Mouse (Mus musculus): ENCODE results near the gene Agap1. TPM values are rescaled to one million over a fixed set of nuclear protein-coding genes. Genes with fewer than 3 reads are reported as not detected.

Agap1 gene
- polyA plus RNA-seq, 1 experiment from 2014 or later, result 7.2 TPM

GRCm38 (mm10) chr1:89932021-89932423, 477.4 kb downstream of the Agap1 start:
- no peak overlapping the region for H3K4me3 ChIP-seq
- H3K27ac ChIP-seq, result no peak overlapping the region
- 5% methylated on average over 19 of the region's 19 CpGs for WGBS
- no peak for ATAC-seq (replicated peaks; ENCODE audit: insufficient number of reproducible peaks, insufficient read depth, low FRiP score, low read depth)
- no peaks in the 10 kb centered on the region for H3K9me3 ChIP-seq (replicated peaks)
- peaks cover 98% of the 10 kb centered on the region for H3K27me3 ChIP-seq
- no peak overlapping the region for H3K4me2 ChIP-seq
- H3K9ac ChIP-seq, result no peak overlapping the region
- no peaks in the 10 kb centered on the region for H3K36me3 ChIP-seq
- H3K4me1 ChIP-seq (replicated peaks), result peaks cover 44% of the 10 kb centered on the region

GRCm38 (mm10) chr1:89932616-89933015, 478.0 kb downstream of the Agap1 start:
- Histone ChIP-seq H3K36me3 (no peaks in the 10 kb centered on the region), H3K27me3 (peaks cover 98% of the 10 kb centered on the region), H3K4me2 (no peak overlapping the region), H3K9ac (no peak overlapping the region), H3K4me3 (no peak overlapping the region), H3K4me1 (replicated peaks) (peaks cover 38% of the 10 kb centered on the region), H3K9me3 (replicated peaks) (no peaks in the 10 kb centered on the region), H3K27ac (no peak overlapping the region)
- WGBS, result 3% methylated on average over 16 of the region's 16 CpGs
- no peak for ATAC-seq (replicated peaks; ENCODE audit: insufficient number of reproducible peaks, insufficient read depth, low FRiP score, low read depth)

- Histone ChIP-seq H3K4me1 (replicated peaks) (peaks cover 37% of the 10 kb centered on the region), H3K27ac (no peak overlapping the region), H3K9me3 (replicated peaks) (no peaks in the 10 kb centered on the region), H3K4me2 (no peak overlapping the region), H3K36me3 (no peaks in the 10 kb centered on the region), H3K9ac (no peak overlapping the region), H3K4me3 (no peak overlapping the region), H3K27me3 (peaks cover 98% of the 10 kb centered on the region)
- ATAC-seq (replicated peaks; ENCODE audit: insufficient number of reproducible peaks, insufficient read depth, low FRiP score, low read depth), result no peak
- WGBS, result 20% methylated on average over 6 of the region's 6 CpGs
Observed at GRCm38 (mm10) chr1:89933028-89933427, 478.4 kb downstream of the Agap1 start.

GRCm38 (mm10) chr1:89933786-89934185, 479.2 kb downstream of the Agap1 start:
- 5% methylated on average over 21 of the region's 21 CpGs for WGBS
- H3K4me1 ChIP-seq (replicated peaks), result peaks cover 33% of the 10 kb centered on the region
- ATAC-seq (replicated peaks; ENCODE audit: insufficient number of reproducible peaks, insufficient read depth, low FRiP score, low read depth), result no peak

GRCm38 (mm10) chr1:89934316-89935260, 480.0 kb downstream of the Agap1 start:
- no peak overlapping the region for H3K9ac ChIP-seq
- peaks cover 99% of the 10 kb centered on the region for H3K27me3 ChIP-seq
- H3K4me2 ChIP-seq, result no peak overlapping the region
- H3K36me3 ChIP-seq, result no peaks in the 10 kb centered on the region
- H3K4me3 ChIP-seq, result no peak overlapping the region
- whole genome bisulfite sequencing, result 13% methylated on average over 19 of the region's 19 CpGs
- H3K27ac ChIP-seq, result no peak overlapping the region
- ATAC-seq (replicated peaks; ENCODE audit: insufficient number of reproducible peaks, insufficient read depth, low FRiP score, low read depth), result no peak
- H3K9me3 ChIP-seq (replicated peaks), result no peaks in the 10 kb centered on the region
- H3K4me1 ChIP-seq (replicated peaks), result peaks cover 27% of the 10 kb centered on the region

More at GRCm38 (mm10) chr1:89933786-89934185, 479.2 kb downstream of the Agap1 start:
- Histone ChIP-seq H3K4me2 (no peak overlapping the region), H3K36me3 (no peaks in the 10 kb centered on the region), H3K27me3 (peaks cover 98% of the 10 kb centered on the region), H3K27ac (no peak overlapping the region), H3K9me3 (replicated peaks) (no peaks in the 10 kb centered on the region), H3K9ac (no peak overlapping the region), H3K4me3 (no peak overlapping the region)

- no peak for ATAC-seq (replicated peaks; ENCODE audit: insufficient number of reproducible peaks, insufficient read depth, low FRiP score, low read depth)
- H3K36me3 ChIP-seq, result no peaks in the 10 kb centered on the region
- 4% methylated on average over 29 of the region's 29 CpGs for WGBS
- H3K9me3 ChIP-seq (replicated peaks), result no peaks in the 10 kb centered on the region
- H3K4me3 ChIP-seq, result no peak overlapping the region
- H3K9ac ChIP-seq, result no peak overlapping the region
- peaks cover 98% of the 10 kb centered on the region for H3K27me3 ChIP-seq
- H3K4me2 ChIP-seq, result no peak overlapping the region
- no peak overlapping the region for H3K27ac ChIP-seq
- H3K4me1 ChIP-seq (replicated peaks), result peaks cover 24% of the 10 kb centered on the region
Observed at GRCm38 (mm10) chr1:89935493-89936348, 481.1 kb downstream of the Agap1 start.

GRCm38 (mm10) chr1:89938884-89939595, 484.4 kb downstream of the Agap1 start:
- Histone ChIP-seq H3K36me3 (no peaks in the 10 kb centered on the region), H3K4me3 (no peak overlapping the region), H3K27ac (no peak overlapping the region), H3K4me2 (no peak overlapping the region), H3K9ac (no peak overlapping the region), H3K9me3 (replicated peaks) (no peaks in the 10 kb centered on the region), H3K27me3 (peaks cover 97% of the 10 kb centered on the region), H3K4me1 (replicated peaks) (peaks cover 23% of the 10 kb centered on the region)
- WGBS, result 31% methylated on average over 16 of the region's 16 CpGs
- no peak for ATAC-seq (replicated peaks; ENCODE audit: insufficient number of reproducible peaks, insufficient read depth, low FRiP score, low read depth)

GRCm38 (mm10) chr1:89939596-89939960, 485.0 kb downstream of the Agap1 start:
- no peak for ATAC-seq (replicated peaks; ENCODE audit: insufficient number of reproducible peaks, insufficient read depth, low FRiP score, low read depth)
- Histone ChIP-seq H3K4me2 (no peak overlapping the region), H3K27ac (no peak overlapping the region), H3K4me3 (no peak overlapping the region), H3K9me3 (replicated peaks) (no peaks in the 10 kb centered on the region), H3K4me1 (replicated peaks) (peaks cover 23% of the 10 kb centered on the region), H3K36me3 (no peaks in the 10 kb centered on the region), H3K9ac (no peak overlapping the region), H3K27me3 (peaks cover 97% of the 10 kb centered on the region)
- WGBS, result 28% methylated on average over 16 of the region's 16 CpGs

GRCm38 (mm10) chr1:89939981-89940726, 485.5 kb downstream of the Agap1 start:
- H3K9me3 ChIP-seq (replicated peaks), result no peaks in the 10 kb centered on the region
- peak; percentile 47; the same call in 1 of the 2 replicates for ATAC-seq (replicated peaks; ENCODE audit: insufficient number of reproducible peaks, insufficient read depth, low FRiP score, low read depth)
- no peaks in the 10 kb centered on the region for H3K36me3 ChIP-seq
- WGBS, result 5% methylated on average over 34 of the region's 34 CpGs
- peaks cover 23% of the 10 kb centered on the region for H3K4me1 ChIP-seq (replicated peaks)
- peaks cover 97% of the 10 kb centered on the region for H3K27me3 ChIP-seq
- peak overlapping the region; percentile 51 for H3K4me2 ChIP-seq
- no peak overlapping the region for H3K27ac ChIP-seq
- H3K9ac ChIP-seq, result no peak overlapping the region
- H3K4me3 ChIP-seq, result peak overlapping the region; percentile 26

GRCm38 (mm10) chr1:89940961-89941524, 486.4 kb downstream of the Agap1 start:
- ATAC-seq (replicated peaks; ENCODE audit: insufficient number of reproducible peaks, insufficient read depth, low FRiP score, low read depth), result no peak

More at GRCm38 (mm10) chr1:89940961-89941524, 486.4 kb downstream of the Agap1 start:
- H3K9ac ChIP-seq, result no peak overlapping the region
- H3K4me2 ChIP-seq, result peak overlapping the region; percentile 57; the same call in 1 of the 2 replicates
- peaks cover 19% of the 10 kb centered on the region for H3K4me1 ChIP-seq (replicated peaks)
- no peak overlapping the region for H3K27ac ChIP-seq
- WGBS, result 18% methylated on average over 15 of the region's 15 CpGs
- H3K9me3 ChIP-seq (replicated peaks), result no peaks in the 10 kb centered on the region
- peaks cover 95% of the 10 kb centered on the region for H3K27me3 ChIP-seq
- H3K36me3 ChIP-seq, result no peaks in the 10 kb centered on the region
- H3K4me3 ChIP-seq, result no peak overlapping the region

Measured in heart, embryonic 15.5 days (tissue).